Mouse (Mus musculus) right cerebral cortex, postnatal 14 days (tissue): ENCODE results near the gene Agtpbp1.

Experiments
- DNase-seq: peaks from one replicate; pipeline ENCODE4 v3.0.0; 2022

The Agtpbp1 gene

DNA sequence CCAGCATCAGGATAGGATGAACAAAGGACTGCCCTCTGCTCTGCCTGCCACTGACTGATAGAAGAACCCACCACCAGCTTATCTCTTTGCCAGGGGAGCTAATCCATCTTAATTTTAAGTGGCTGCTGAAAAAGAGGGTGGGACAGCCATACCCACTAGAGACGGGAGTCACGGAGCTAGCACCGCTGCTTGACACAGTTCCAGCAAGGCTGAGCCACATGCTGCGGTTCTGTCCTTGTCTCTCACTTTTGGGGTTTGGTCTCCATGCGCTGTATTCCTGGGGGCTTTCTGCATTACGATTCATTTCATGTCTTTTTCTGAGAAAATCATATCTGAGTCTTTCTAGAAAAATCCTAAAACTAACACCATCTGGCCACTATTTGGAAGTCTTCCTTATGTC is 13.9 kb downstream of the Agtpbp1 start:
- no peak for DNase-seq

DNA sequence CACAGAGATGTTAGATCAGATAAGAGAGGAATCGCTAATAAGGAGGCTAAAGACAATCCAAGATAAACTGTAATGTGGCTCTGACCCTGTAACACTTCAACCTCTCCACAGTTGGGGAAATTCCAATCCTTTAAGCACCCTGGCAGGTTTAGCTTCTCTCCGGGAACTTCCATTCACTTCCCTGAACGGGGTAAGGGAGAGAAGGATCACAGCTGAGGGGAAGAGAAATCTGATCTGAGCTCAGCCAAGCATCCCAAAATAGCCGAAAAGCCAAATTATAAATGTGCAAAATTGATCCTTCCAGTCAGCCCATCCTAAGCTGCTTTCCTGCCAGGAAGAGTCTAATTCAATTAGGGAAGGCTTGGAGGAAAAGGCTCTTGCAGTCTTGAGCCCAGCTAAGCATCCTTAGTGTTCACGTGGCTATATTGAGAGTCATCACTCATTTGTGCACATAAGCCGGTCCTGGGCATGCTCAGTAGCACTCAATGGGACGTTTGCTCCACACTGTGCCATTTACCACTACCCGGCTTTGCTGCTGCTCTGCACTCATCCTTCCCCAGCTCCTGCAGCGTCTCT is 19.0 kb downstream of the Agtpbp1 start:
- DNase-seq, result no peak

GRCm38 (mm10) chr13:59564923-59565322 is 20.1 kb downstream of the Agtpbp1 start:
- no peak for DNase-seq

DNA sequence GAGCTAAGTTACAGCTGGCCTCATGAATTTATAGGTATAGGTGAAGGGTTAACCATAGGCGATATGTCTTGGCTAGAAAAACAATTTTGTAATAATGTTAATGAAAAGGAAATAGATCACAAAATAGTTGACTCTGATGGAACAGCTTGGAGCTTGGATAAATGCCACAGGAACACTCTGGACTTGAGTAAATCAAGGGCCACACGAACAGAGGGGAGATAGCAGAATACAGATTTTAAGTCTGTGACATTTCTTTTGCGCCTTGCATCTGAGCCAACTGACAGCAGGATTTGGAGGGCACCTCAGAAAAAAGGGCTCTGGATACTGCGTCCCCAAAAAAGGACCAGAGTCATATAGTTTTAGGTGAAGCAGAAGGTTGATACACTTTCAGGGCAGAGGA is 20.5 kb downstream of the Agtpbp1 start:
- DNase-seq, result no peak

DNA sequence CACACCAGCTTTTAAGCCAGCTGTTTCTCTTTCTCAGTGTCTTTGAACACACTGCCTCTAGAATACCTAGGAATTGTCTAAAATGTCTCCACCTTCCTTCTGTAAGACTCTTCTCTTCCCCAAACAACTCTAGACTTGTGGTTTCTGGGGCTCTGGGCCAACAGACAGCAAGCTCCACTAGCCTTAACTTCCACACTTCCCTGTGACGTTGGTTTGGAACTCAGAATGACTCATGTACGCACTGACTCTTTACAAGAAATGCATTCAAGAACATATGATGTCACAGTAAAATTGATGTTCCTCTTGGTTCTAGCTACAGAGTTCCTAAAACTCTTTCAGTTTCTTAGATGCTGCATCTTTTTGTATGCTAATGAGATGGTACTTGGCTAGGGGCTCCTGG is 22.6 kb downstream of the Agtpbp1 start:
- no peak for DNase-seq

DNA sequence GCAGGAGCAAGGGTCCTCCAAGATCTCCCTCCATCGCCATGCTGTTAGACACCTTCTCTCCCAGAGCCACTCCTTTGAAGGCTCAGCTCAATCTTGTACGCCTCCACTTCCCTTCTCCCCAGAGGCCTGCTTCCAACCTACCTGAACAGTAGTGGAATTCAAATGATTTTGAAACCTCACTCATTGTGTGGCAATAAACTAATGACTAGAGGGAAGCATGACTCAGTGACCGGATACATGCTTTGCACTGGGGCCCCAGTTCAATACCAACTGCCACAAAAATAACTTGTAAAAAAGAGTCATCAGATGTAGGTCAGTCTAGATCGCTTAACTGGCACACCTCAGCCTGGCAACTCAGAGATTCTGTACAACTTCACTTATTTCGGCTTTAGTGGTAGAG is 26.3 kb downstream of the Agtpbp1 start:
- DNase-seq, result no peak

DNA sequence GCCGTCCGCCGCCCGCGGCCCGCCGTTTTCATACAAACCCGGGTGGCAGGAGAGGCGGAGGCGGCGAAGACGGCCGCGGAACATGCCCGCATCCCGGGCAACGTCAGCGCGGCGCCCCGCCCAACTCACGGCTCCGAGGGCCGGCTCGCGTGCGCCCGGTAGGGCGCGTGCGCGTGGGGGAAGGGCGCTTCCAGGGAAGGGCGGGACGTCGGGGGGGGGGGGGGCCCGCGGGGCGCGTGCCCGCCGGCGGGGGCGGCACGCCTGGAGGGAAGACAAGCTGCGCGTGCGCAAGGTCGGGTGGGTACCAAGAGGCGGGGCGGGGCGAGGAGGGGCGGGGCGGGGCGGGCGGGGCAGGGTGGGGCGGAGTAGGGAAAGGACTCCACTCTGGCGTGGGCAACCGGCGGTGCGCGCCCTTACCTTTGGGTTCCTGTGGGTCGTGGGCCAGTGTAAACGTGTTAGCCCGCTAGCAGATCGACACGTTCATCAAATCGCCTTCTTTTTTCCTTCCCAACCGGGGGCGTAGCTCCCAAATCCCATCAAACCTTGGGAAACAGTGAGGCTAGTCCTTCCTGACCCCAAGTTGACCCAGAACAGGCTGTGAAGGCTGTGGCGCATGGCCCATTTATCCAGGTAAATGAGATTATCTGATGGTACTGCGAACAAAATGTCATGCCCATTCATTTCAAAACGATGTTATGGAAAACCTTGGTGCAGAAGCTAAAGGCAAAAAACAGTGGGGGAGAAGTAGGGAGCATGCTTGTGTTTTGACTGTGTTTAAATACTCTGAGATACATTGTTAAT is 27.6 kb downstream of the Agtpbp1 start:
- peak; percentile 92 for DNase-seq

DNA sequence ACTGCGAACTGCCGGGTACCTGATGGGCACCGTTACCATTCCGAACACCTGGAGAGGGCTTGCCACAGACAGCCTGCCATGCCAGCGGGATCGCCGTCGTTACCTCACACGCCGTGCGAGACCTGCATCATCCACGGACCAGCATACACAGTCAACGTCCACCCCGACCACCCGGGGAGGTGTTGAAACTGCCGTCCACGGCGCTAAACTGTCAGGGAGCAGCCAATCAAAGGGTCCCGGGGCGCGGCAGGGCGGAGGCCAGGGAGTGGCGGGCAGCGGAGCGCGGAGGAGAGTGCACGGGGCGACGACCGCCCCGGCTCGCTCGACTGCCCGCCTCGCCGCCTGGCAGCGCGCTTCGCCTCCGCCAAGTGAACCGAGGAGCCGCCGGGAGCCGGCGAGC is 28.4 kb downstream of the Agtpbp1 start:
- peak; percentile 53 for DNase-seq

DNA sequence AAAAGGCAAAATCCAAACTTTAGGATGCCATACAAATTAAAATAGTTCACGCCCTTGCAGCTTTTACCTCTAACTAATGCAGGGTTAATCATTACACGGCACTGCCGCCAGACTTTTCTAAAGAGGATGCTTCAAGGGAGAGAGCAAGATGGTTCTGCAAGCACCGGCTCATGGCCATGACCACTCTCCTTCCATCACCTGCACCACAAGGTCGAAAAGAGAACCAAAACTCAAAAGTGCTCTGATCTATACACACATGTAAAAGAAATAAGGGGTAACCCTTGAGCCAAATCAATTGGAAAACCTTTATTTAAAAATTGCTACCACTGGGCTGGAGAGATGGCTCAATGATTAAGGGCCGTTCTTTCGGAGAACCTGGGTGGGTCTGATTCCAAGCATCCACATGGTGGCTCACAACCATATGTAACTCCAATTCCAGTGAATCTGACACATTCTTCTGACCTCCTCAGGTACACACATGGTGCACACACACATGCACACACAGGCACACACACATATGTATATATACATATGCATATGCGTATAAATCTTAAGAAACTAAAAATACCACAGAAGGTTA is 29.3 kb downstream of the Agtpbp1 start:
- DNase-seq, result no peak

DNA sequence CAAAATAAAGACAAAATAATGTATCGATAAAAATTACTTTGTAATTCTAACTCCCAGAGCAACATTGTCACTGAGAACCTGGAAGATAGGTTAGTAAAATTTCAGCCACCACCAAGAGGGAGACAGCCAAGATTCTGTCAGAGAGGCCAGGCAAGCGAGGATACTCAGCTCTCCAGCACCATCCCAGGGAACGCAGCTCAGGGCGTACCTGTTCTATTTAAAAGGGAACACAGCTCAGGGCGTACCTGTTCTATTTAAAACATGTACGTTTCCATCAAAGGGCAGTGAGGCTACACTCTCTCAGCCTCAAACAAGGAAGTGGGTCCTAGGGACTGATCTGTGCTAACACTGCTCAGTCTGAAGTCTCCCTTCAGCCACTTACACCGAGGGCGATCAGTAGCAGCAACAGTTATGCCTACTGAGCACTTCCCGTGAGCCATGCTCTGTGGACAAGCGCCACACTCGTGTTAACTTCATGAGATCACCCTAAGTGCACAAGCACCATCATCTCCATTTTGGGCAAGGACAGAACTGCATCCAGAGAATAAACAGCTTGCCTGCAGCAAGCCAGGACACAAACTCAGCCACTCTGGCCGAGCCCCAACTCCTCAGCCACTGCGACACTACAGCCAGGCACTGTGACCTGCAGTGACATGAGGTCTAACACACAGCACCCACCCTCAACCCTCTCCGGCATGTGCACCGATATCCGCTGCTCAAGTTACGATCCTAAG is 30.1 kb downstream of the Agtpbp1 start:
- no peak for DNase-seq

DNA sequence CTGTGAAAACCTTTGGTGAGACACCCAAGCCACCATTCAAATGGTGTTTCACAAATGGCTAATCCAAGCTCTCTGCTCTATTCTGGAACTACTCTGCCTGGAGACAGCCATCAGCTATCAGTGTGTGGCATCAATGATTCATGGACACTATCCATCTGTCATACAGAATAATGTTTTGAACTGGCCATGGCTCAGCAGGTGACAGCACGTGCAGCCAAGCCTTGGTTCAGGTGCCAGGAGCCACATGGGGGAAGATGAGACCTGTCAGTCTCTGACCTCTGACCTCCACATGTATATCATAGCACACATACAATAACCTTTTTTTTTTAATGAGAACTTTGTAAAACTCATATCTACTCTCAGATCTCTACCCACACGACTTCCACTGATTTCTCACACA is 32.3 kb downstream of the Agtpbp1 start:
- no peak for DNase-seq

DNA sequence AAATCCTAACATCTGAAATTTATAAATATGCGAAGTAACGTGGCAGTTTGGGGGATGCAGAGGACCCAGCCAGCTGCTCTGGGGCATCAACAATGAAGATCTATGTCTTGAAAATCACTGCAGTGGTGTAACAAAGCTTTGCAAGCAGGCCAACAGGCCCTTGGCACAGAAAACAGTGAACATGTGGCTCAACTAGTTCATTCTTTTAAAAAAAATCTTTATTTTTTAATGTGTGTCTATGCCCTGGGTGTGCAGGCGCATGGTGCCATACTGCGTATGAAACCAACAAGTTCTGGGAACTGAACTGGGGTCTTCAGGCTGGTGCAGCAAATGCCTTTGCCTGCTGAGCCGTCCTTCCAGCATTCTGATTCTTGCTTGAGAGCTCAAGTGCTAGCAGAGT is 32.7 kb downstream of the Agtpbp1 start:
- no peak for DNase-seq

DNA sequence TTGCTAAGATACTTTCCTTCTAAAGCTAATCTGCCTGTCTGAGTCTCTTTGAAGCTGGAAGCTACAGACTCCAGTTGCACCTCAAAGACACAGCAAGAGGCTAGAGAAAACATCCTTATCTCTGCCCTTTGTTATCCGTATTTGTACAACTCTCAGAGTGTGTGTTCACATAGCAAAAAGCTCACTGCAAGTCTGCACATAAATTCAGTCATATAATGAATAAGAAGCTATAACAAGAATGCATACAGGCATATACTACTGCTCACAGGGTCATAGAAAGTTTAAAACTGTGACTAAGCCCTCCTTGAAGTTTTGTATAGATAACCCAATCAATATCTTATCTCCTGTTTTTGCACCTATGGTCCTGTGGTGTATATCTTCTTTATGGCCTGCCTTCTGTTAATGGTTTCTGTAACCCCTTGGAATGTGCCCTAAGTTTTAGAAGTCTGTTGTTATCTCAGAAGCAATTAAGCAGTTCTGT is 35.7 kb downstream of the Agtpbp1 start:
- no peak for DNase-seq

- no peak for DNase-seq
Observed at GRCm38 (mm10) chr13:59547716-59548115, 37.3 kb downstream of the Agtpbp1 start.

- no peak for DNase-seq
Observed at GRCm38 (mm10) chr13:59547091-59547490, 37.9 kb downstream of the Agtpbp1 start.

- DNase-seq, result no peak
Observed at GRCm38 (mm10) chr13:59542411-59542810, 42.6 kb downstream of the Agtpbp1 start.

DNA sequence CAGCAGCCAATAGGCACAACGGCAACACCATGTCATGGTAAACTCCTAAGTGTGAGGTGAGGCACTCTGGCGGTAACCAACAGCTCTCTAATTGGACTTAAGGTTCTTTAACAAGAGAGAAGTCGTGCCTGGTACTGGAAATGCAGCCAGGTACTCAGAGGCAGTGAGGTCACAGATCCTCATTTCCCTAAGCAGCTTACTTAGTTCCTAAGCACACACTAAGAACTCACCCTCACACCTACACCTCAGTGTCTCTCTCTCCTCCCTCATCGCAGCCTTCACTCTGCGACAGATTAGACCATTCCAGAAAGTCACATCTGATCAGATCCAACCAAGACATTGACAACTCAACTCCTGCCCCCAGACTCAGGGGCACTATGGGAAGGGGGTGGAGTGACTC is 45.0 kb downstream of the Agtpbp1 start:
- no peak for DNase-seq

DNA sequence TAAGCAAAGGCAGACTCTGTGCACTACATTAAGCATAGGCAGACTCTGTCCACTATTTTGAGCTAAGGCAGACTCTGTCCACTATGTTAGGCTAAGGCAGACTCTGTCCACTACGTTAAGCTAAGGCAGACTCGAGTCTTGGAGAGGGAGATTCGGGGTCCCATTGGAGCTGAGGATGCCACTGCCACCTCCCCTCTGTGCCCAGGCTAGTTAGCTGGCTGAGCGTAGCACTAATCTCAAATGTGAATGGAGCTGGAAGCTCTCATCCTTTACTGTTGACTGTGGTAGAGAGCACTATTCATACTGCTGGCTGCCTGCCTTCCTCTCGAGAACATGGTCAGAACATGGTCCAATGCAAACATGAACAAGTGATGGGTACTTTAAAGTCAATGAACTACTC is 46.4 kb downstream of the Agtpbp1 start:
- DNase-seq, result no peak

- no peak for DNase-seq
Observed at GRCm38 (mm10) chr13:59536631-59537030, 48.4 kb downstream of the Agtpbp1 start.

GRCm38 (mm10) chr13:59535746-59536145 is 49.3 kb downstream of the Agtpbp1 start:
- no peak for DNase-seq

DNA sequence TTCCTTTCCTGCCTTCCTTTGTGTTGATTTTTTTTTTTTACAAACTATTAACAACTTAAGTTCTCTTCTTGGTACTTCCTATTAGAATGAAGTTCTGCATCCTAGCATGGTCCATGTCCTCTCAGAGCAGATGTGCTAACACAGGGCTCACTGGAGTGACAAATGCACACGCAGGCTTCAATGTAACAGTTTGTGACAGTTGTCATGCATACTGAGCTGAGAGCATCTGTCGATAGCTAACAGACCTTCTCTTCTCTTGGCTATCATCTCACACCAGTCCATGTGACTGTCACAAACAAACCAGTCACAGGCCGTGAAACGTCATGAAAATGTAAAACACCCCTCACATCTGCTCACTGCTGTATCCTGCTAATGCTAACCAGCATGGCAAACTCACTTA is 50.7 kb downstream of the Agtpbp1 start:
- DNase-seq, result no peak

DNA sequence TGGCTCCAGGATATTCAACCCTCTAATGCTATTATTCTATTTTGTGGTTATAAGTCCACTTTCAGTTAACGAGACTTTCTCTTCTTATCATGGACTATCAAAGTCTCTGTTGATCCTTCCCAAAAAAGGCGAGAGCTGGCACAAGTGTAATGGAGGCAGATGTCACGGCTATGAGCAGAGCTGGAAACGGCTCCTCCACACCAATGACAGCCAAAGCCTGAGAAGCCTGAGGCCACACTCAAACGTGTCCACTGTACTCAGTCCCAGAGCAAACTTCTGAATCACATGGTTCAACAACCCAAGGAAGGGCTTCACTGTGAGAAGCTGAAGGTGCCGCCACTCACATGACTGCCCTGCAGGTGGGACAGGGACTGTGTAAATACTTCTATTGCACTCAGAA is 51.7 kb downstream of the Agtpbp1 start:
- no peak for DNase-seq

DNA sequence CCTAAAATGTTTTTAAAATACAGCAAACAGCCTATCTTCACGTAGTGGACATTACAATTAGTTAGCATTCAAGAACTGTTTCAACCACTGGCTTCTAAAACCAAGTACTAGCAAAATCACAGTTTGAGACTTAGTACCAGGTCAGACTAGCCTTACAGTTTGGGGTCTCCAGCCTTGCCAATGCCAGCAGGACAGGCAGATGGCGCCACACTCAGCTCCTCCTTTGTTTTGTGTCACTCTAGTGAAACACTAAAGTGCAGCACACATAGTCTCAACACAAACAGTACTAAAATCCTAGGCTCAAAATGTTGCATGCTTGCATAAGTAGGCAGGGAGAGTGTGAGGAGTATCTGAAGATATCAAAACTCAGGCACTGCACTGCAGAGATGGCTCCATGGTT is 53.8 kb downstream of the Agtpbp1 start:
- DNase-seq, result no peak

GRCm38 (mm10) chr13:59530491-59530890 is 54.5 kb downstream of the Agtpbp1 start:
- no peak for DNase-seq
